Mouse (Mus musculus): ENCODE measurements at regions not wholly inside any gene's neighbourhood (a gene's known extent, or its start where the extent isn't known, plus 50 kb on each side); places are given as distances from the start of the nearest gene placed in this dataset.

GRCm38 (mm10) chr19:60300891-60301290 is 74.4 kb upstream of the Fam204a start:
- no peak overlapping the region for H3K9ac ChIP-seq (ENCODE audit: low read depth, low read length)
- WGBS = 87% methylated on average over 2 of the region's 2 CpGs

DNA sequence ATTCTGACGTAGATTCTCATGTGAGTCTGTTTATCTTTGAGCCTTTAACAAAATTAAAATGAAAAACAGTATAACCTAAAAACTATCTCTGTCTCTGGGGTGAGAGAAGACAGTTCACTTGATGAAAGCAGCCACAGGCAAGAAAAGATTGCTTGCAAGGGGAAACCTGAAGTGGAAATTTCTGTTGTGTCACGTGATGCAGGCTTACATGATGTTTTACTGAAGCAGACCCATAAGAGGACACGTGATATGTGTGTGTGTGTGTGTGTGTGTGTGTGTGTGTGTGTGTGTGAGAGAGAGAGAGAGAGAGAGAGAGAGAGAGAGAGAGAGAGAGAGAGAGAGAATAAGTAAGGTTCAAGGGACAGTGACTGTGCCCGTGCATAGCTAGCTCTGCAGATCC is 63.7 kb upstream of the Fam204a start:
- H3K4me1 ChIP-seq (replicated peaks; ENCODE audit: control insufficient read depth, insufficient read depth, low read length) = no peaks in the 10 kb centered on the region
- H3K36me3 ChIP-seq (ENCODE audit: control insufficient read depth, insufficient read depth, low read length) = no peaks in the 10 kb centered on the region
- H3K4me2 ChIP-seq = no peak overlapping the region
- no peaks in the 10 kb centered on the region for H3K9me3 ChIP-seq (ENCODE audit: control insufficient read depth, low read length)
- H3K27me3 ChIP-seq (replicated peaks; ENCODE audit: control insufficient read depth, insufficient read depth, low read length) = no peaks in the 10 kb centered on the region
- WGBS = 81% methylated on average over 4 of the region's 4 CpGs
- no peak overlapping the region for H3K9ac ChIP-seq (ENCODE audit: low read depth, low read length)
- no peak for ATAC-seq (replicated peaks; ENCODE audit: low FRiP score)
- no peak for DNase-seq (ENCODE audit: low spot score)
- no peak overlapping the region for H3K27ac ChIP-seq (ENCODE audit: low read depth, low read length)
- no peak overlapping the region for H3K4me3 ChIP-seq (ENCODE audit: low read depth, low read length)

More at GRCm38 (mm10) chr19:60300891-60301290, 74.4 kb upstream of the Fam204a start:
- DNase-seq (ENCODE audit: low spot score) (no peak), ATAC-seq (replicated peaks; ENCODE audit: low FRiP score) (no peak)
- Histone ChIP-seq H3K27ac (ENCODE audit: low read depth, low read length) (no peak overlapping the region), H3K27me3 (replicated peaks; ENCODE audit: control insufficient read depth, insufficient read depth, low read length) (no peaks in the 10 kb centered on the region), H3K4me1 (replicated peaks; ENCODE audit: control insufficient read depth, insufficient read depth, low read length) (no peaks in the 10 kb centered on the region), H3K4me2 (no peak overlapping the region), H3K36me3 (ENCODE audit: control insufficient read depth, insufficient read depth, low read length) (no peaks in the 10 kb centered on the region), H3K9me3 (ENCODE audit: control insufficient read depth, low read length) (no peaks in the 10 kb centered on the region), H3K4me3 (ENCODE audit: low read depth, low read length) (no peak overlapping the region)

DNA sequence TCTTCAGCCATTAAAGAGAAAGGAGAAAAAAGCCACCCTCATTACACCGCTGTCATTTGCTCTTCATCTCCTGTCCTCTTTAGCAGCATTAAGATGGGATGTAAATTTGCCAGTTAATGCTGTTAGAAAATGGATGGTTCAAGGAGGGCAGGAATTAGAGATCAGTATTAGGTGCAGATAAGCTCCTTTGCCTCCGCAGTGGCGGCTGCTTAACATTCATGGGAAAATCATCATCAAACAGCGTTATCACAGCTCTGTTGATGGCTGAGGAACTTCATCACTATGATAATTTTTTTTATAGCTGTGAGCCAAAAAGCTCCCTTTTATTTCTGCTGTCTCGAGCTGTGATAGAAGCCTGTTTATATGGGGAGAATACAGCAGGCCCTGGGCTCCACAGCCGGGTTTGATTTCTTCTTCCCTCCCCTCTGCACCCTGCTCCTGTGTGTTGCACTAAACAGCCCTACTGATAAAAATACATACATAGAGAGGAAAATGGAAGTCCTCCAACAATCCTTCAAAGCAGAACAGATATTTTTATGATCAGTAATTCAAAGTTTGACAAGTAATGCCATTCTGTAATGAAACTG is 60.4 kb upstream of the Fam204a start:
- ATAC-seq (replicated peaks; ENCODE audit: low FRiP score) = no peak
- Histone ChIP-seq H3K27ac (ENCODE audit: low read depth, low read length) (no peak overlapping the region), H3K4me2 (no peak overlapping the region), H3K36me3 (ENCODE audit: control insufficient read depth, insufficient read depth, low read length) (no peaks in the 10 kb centered on the region), H3K4me3 (ENCODE audit: low read depth, low read length) (no peak overlapping the region), H3K9ac (ENCODE audit: low read depth, low read length) (no peak overlapping the region), H3K27me3 (replicated peaks; ENCODE audit: control insufficient read depth, insufficient read depth, low read length) (no peaks in the 10 kb centered on the region), H3K9me3 (ENCODE audit: control insufficient read depth, low read length) (no peaks in the 10 kb centered on the region), H3K4me1 (replicated peaks; ENCODE audit: control insufficient read depth, insufficient read depth, low read length) (no peaks in the 10 kb centered on the region)
- 25% methylated on average over 6 of the region's 6 CpGs for WGBS
- no peak for DNase-seq (ENCODE audit: low spot score)

- no peak overlapping the region for H3K27ac ChIP-seq (ENCODE audit: low read depth, low read length)
Observed at GRCm38 (mm10) chr19:60284901-60285300, 58.4 kb upstream of the Fam204a start.

More at GRCm38 (mm10) chr19:60284901-60285300, 58.4 kb upstream of the Fam204a start:
- ATAC-seq (replicated peaks; ENCODE audit: low FRiP score) (no peak), DNase-seq (ENCODE audit: low spot score) (no peak)
- Histone ChIP-seq H3K36me3 (ENCODE audit: control insufficient read depth, insufficient read depth, low read length) (no peaks in the 10 kb centered on the region), H3K4me3 (ENCODE audit: low read depth, low read length) (no peak overlapping the region), H3K4me2 (no peak overlapping the region), H3K27me3 (replicated peaks; ENCODE audit: control insufficient read depth, insufficient read depth, low read length) (no peaks in the 10 kb centered on the region), H3K4me1 (replicated peaks; ENCODE audit: control insufficient read depth, insufficient read depth, low read length) (no peaks in the 10 kb centered on the region), H3K9me3 (ENCODE audit: control insufficient read depth, low read length) (no peaks in the 10 kb centered on the region), H3K9ac (ENCODE audit: low read depth, low read length) (no peak overlapping the region)
- 61% methylated on average over 4 of the region's 4 CpGs for WGBS
